Mouse (Mus musculus) kidney, embryonic 15.5 days (tissue): ENCODE data around the gene Bri3. TPM values are rescaled to one million over a fixed set of nuclear protein-coding genes. Genes with fewer than 3 reads are reported as not detected.
A peak's percentile ranks its signal among the peaks of the same experiment; 100 is the strongest.

Experiments used
- ATAC-seq: fragments of 200-750 bp; cut with Nextera tagmentation; replicated peaks from 2 replicates; pipeline ENCODE4 v1.8.0; 2017; ENCODE audit warnings: moderate TSS enrichment; ENCODE audit not compliant: low FRiP score
- H3K27ac ChIP-seq: fragments of 300-500 bp; sonication (generic); 2 replicates; pipeline ENCODE4 v1.5.1; 2015; ENCODE audit warnings: mild to moderate bottlenecking, inconsistent platforms
- H3K27me3 ChIP-seq: fragments of 300-500 bp; sonication (generic); 2 replicates; pipeline ENCODE4 v1.6.1; 2015; ENCODE audit warnings: inconsistent platforms
- H3K36me3 ChIP-seq: fragments of 300-500 bp; sonication (generic); 2 replicates; pipeline ENCODE4 v1.6.1; 2015; ENCODE audit warnings: inconsistent platforms
- H3K4me1 ChIP-seq: fragments of 300-500 bp; sonication (generic); 2 replicates; pipeline ENCODE4 v1.6.1; 2015; ENCODE audit warnings: inconsistent platforms
- H3K4me2 ChIP-seq: fragments of 300-500 bp; sonication (generic); 2 replicates; pipeline ENCODE4 v1.6.1; 2015; ENCODE audit warnings: moderate library complexity, mild to moderate bottlenecking, inconsistent platforms
- H3K4me3 ChIP-seq: fragments of 300-500 bp; sonication (generic); replicated peaks from 2 replicates; pipeline ENCODE4 v1.5.1; 2015; ENCODE audit warnings: mild to moderate bottlenecking, inconsistent platforms
- H3K9ac ChIP-seq: fragments of 300-500 bp; sonication (generic); 2 replicates; pipeline ENCODE4 v1.6.1; 2015; ENCODE audit warnings: mild to moderate bottlenecking, inconsistent platforms
- H3K9me3 ChIP-seq: fragments of 300-500 bp; sonication (generic); replicated peaks from 2 replicates; pipeline ENCODE4 v1.6.1; 2016; ENCODE audit warnings: inconsistent platforms
- WGBS: fragments of 180-500 bp; shearing (Covaris S2); methylation state at CpG from one replicate; pipeline ENCODE4 v1.1.7; 2015; ENCODE audit warnings: mixed read lengths; 5-methylcytosine and 5-hydroxymethylcytosine counted together
- polyA plus RNA-seq: library from polyadenylated mRNA; unstranded; fragments of >200 nt; fragmentation: Nextera tagmentation; extraction: Ambion mirVana; gene quantifications from 2 replicates; pipeline ENCODE4 v1.2.1, GENCODE M21; 2015

Bri3 gene
- polyA plus RNA-seq, 1 experiment from 2014 or later: 123 TPM

GRCm38 (mm10) chr5:144286591-144287266 lies 42.5 kb downstream of the Bri3 start:
- H3K36me3 ChIP-seq: peaks cover 22% of the 10 kb centered on the region
- H3K4me2 ChIP-seq: no peak overlapping the region
- 64% methylated on average over 9 of the region's 9 CpGs for WGBS
- H3K4me3 ChIP-seq: no peak overlapping the region
- no peak overlapping the region for H3K9ac ChIP-seq
- no peaks in the 10 kb centered on the region for H3K9me3 ChIP-seq
- H3K27ac ChIP-seq: no peak overlapping the region
- peaks cover 13% of the 10 kb centered on the region for H3K4me1 ChIP-seq
- no peaks in the 10 kb centered on the region for H3K27me3 ChIP-seq
- ATAC-seq: no peak

GRCm38 (mm10) chr5:144287267-144287820 lies 43.1 kb downstream of the Bri3 start:
- no peak overlapping the region for H3K4me2 ChIP-seq
- no peaks in the 10 kb centered on the region for H3K9me3 ChIP-seq
- no peak for ATAC-seq
- peaks cover 18% of the 10 kb centered on the region for H3K36me3 ChIP-seq
- 66% methylated on average over 3 of the region's 3 CpGs for WGBS
- peaks cover 13% of the 10 kb centered on the region for H3K4me1 ChIP-seq
- H3K27ac ChIP-seq: no peak overlapping the region
- no peak overlapping the region for H3K9ac ChIP-seq
- H3K27me3 ChIP-seq: no peaks in the 10 kb centered on the region
- H3K4me3 ChIP-seq: no peak overlapping the region

- Histone ChIP-seq H3K4me1 (peaks cover 10% of the 10 kb centered on the region), H3K4me2 (no peak overlapping the region), H3K9me3 (no peaks in the 10 kb centered on the region), H3K36me3 (peaks cover 11% of the 10 kb centered on the region), H3K4me3 (no peak overlapping the region), H3K27ac (no peak overlapping the region), H3K27me3 (no peaks in the 10 kb centered on the region), H3K9ac (no peak overlapping the region)
- ATAC-seq: no peak
- WGBS: 83% methylated on average over 9 of the region's 9 CpGs
Observed at GRCm38 (mm10) chr5:144288391-144288790, 44.2 kb downstream of the Bri3 start.

- Histone ChIP-seq H3K27me3 (no peaks in the 10 kb centered on the region), H3K9me3 (no peaks in the 10 kb centered on the region), H3K27ac (no peak overlapping the region), H3K4me3 (no peak overlapping the region), H3K4me2 (no peak overlapping the region), H3K4me1 (no peaks in the 10 kb centered on the region), H3K36me3 (peaks cover 4% of the 10 kb centered on the region; the same call in 1 of the 2 replicates), H3K9ac (no peak overlapping the region)
- WGBS: 85% methylated on average over 4 of the region's 4 CpGs
- ATAC-seq: no peak
Observed at GRCm38 (mm10) chr5:144289769-144290440, 45.7 kb downstream of the Bri3 start.

GRCm38 (mm10) chr5:144294908-144295307 lies 50.7 kb downstream of the Bri3 start:
- Histone ChIP-seq H3K27me3 (no peaks in the 10 kb centered on the region), H3K4me3 (no peak overlapping the region), H3K9ac (no peak overlapping the region), H3K36me3 (no peaks in the 10 kb centered on the region), H3K27ac (no peak overlapping the region), H3K9me3 (no peaks in the 10 kb centered on the region), H3K4me1 (no peaks in the 10 kb centered on the region), H3K4me2 (no peak overlapping the region)
- no peak for ATAC-seq
- 69% methylated on average over 7 of the region's 7 CpGs for WGBS

- H3K27ac ChIP-seq: no peak overlapping the region
- no peaks in the 10 kb centered on the region for H3K36me3 ChIP-seq
- H3K4me2 ChIP-seq: no peak overlapping the region
- no peaks in the 10 kb centered on the region for H3K27me3 ChIP-seq
- H3K4me1 ChIP-seq: no peaks in the 10 kb centered on the region
- 44% methylated on average over 1 of the region's 1 CpGs for WGBS
- no peak overlapping the region for H3K4me3 ChIP-seq
- ATAC-seq: no peak
- no peak overlapping the region for H3K9ac ChIP-seq
- H3K9me3 ChIP-seq: no peaks in the 10 kb centered on the region
Observed at GRCm38 (mm10) chr5:144295357-144295756, 51.1 kb downstream of the Bri3 start.

GRCm38 (mm10) chr5:144296090-144296604 lies 51.9 kb downstream of the Bri3 start:
- H3K27me3 ChIP-seq: no peaks in the 10 kb centered on the region
- H3K27ac ChIP-seq: no peak overlapping the region
- no peak overlapping the region for H3K4me3 ChIP-seq
- no peaks in the 10 kb centered on the region for H3K36me3 ChIP-seq
- 84% methylated on average over 7 of the region's 7 CpGs for WGBS
- H3K9ac ChIP-seq: no peak overlapping the region
- ATAC-seq: no peak
- H3K4me1 ChIP-seq: no peaks in the 10 kb centered on the region
- no peaks in the 10 kb centered on the region for H3K9me3 ChIP-seq
- H3K4me2 ChIP-seq: no peak overlapping the region

- Histone ChIP-seq H3K9ac (no peak overlapping the region), H3K27ac (no peak overlapping the region), H3K27me3 (no peaks in the 10 kb centered on the region), H3K9me3 (no peaks in the 10 kb centered on the region), H3K4me2 (no peak overlapping the region), H3K36me3 (no peaks in the 10 kb centered on the region), H3K4me3 (no peak overlapping the region), H3K4me1 (no peaks in the 10 kb centered on the region)
- ATAC-seq: no peak
- 80% methylated on average over 2 of the region's 2 CpGs for WGBS
Observed at GRCm38 (mm10) chr5:144303071-144303470, 58.8 kb downstream of the Bri3 start.

- Histone ChIP-seq H3K36me3 (no peaks in the 10 kb centered on the region), H3K9ac (no peak overlapping the region), H3K4me3 (no peak overlapping the region), H3K9me3 (no peaks in the 10 kb centered on the region), H3K4me2 (no peak overlapping the region), H3K27ac (no peak overlapping the region), H3K27me3 (no peaks in the 10 kb centered on the region), H3K4me1 (peaks cover 8% of the 10 kb centered on the region)
- no peak for ATAC-seq
- WGBS: 74% methylated on average over 4 of the region's 4 CpGs
Observed at GRCm38 (mm10) chr5:144308929-144309328, 64.7 kb downstream of the Bri3 start.

- H3K4me3 ChIP-seq: no peak overlapping the region
- peaks cover 24% of the 10 kb centered on the region for H3K4me1 ChIP-seq
- WGBS: 81% methylated on average over 7 of the region's 7 CpGs
- H3K27ac ChIP-seq: no peak overlapping the region
- no peak for ATAC-seq
- no peak overlapping the region for H3K4me2 ChIP-seq
- H3K36me3 ChIP-seq: no peaks in the 10 kb centered on the region
- H3K9ac ChIP-seq: no peak overlapping the region
- no peaks in the 10 kb centered on the region for H3K27me3 ChIP-seq
- no peaks in the 10 kb centered on the region for H3K9me3 ChIP-seq
Observed at GRCm38 (mm10) chr5:144312183-144312582, 67.9 kb downstream of the Bri3 start.

GRCm38 (mm10) chr5:144313335-144313734 lies 69.1 kb downstream of the Bri3 start:
- peak; percentile 69 for ATAC-seq
- H3K36me3 ChIP-seq: no peaks in the 10 kb centered on the region
- H3K4me3 ChIP-seq: no peak overlapping the region
- H3K27ac ChIP-seq: peak overlapping the region; percentile 57
- no peaks in the 10 kb centered on the region for H3K9me3 ChIP-seq
- 4% methylated on average over 5 of the region's 5 CpGs for WGBS
- peaks cover 34% of the 10 kb centered on the region for H3K4me1 ChIP-seq
- no peaks in the 10 kb centered on the region for H3K27me3 ChIP-seq
- H3K4me2 ChIP-seq: no peak overlapping the region
- H3K9ac ChIP-seq: no peak overlapping the region

GRCm38 (mm10) chr5:144314731-144315494 lies 70.7 kb downstream of the Bri3 start:
- Histone ChIP-seq H3K27ac (peak overlapping the region; percentile 57; the same call in 1 of the 2 replicates), H3K4me3 (no peak overlapping the region), H3K4me1 (peaks cover 39% of the 10 kb centered on the region), H3K36me3 (no peaks in the 10 kb centered on the region), H3K9me3 (no peaks in the 10 kb centered on the region), H3K27me3 (no peaks in the 10 kb centered on the region), H3K9ac (no peak overlapping the region), H3K4me2 (no peak overlapping the region)
- ATAC-seq: peak; percentile 20; the same call in 1 of the 2 replicates
- 73% methylated on average over 12 of the region's 12 CpGs for WGBS
